Mouse (Mus musculus) forebrain, embryonic 15.5 days (tissue): ENCODE results near the gene 0610010F05Rik. TPM values are rescaled to one million over a fixed set of nuclear protein-coding genes. Genes with fewer than 3 reads are reported as not detected.

Experiments
- ATAC-seq: fragments of 200-750 bp; cut with Nextera tagmentation; replicated peaks from 2 replicates; pipeline ENCODE4 v1.8.0; 2017; ENCODE audit warnings: mild to moderate bottlenecking, moderate TSS enrichment, moderate library complexity
- H3K27ac ChIP-seq: fragments of 300-500 bp; sonication (generic); replicated peaks from 2 replicates; pipeline ENCODE4 v1.5.1; 2015; ENCODE audit warnings: mild to moderate bottlenecking, inconsistent platforms
- H3K27me3 ChIP-seq: fragments of 300-500 bp; sonication (generic); 2 replicates; pipeline ENCODE4 v1.6.1; 2015; ENCODE audit warnings: inconsistent platforms
- H3K36me3 ChIP-seq: fragments of 300-500 bp; sonication (generic); 2 replicates; pipeline ENCODE4 v1.6.1; 2015; ENCODE audit warnings: mild to moderate bottlenecking, inconsistent platforms
- H3K4me1 ChIP-seq: fragments of 300-500 bp; sonication (generic); 2 replicates; pipeline ENCODE4 v1.6.1; 2015; ENCODE audit warnings: inconsistent platforms
- H3K4me2 ChIP-seq: fragments of 300-500 bp; sonication (generic); replicated peaks from 2 replicates; pipeline ENCODE4 v1.6.1; 2015; ENCODE audit warnings: mild to moderate bottlenecking, inconsistent platforms
- H3K4me3 ChIP-seq: fragments of 300-500 bp; sonication (generic); 2 replicates; pipeline ENCODE4 v1.5.1; 2015; ENCODE audit warnings: mild to moderate bottlenecking, inconsistent platforms
- H3K9ac ChIP-seq: fragments of 300-500 bp; sonication (generic); replicated peaks from 2 replicates; pipeline ENCODE4 v1.6.1; 2015; ENCODE audit warnings: mild to moderate bottlenecking, inconsistent platforms
- H3K9me3 ChIP-seq: fragments of 300-500 bp; sonication (generic); 2 replicates; pipeline ENCODE4 v1.6.1; 2016; ENCODE audit warnings: inconsistent platforms
- WGBS: fragments of 180-500 bp; shearing (Covaris S2); methylation state at CpG from one replicate; pipeline ENCODE4 v1.1.7; 2015; ENCODE audit warnings: mixed read lengths; 5-methylcytosine and 5-hydroxymethylcytosine counted together
- polyA plus RNA-seq: library from polyadenylated mRNA; unstranded; fragments of >200 nt; fragmentation: Nextera tagmentation; extraction: Ambion mirVana; gene quantifications from 2 replicates; pipeline ENCODE4 v1.2.1, GENCODE M21; 2015

Gene 0610010F05Rik
- polyA plus RNA-seq, 1 experiment from 2014 or later, result 138 TPM

- Histone ChIP-seq H3K36me3 (no peaks in the 10 kb centered on the region), H3K9me3 (no peaks in the 10 kb centered on the region), H3K4me2 (no peak overlapping the region), H3K27me3 (no peaks in the 10 kb centered on the region), H3K4me1 (no peaks in the 10 kb centered on the region), H3K9ac (no peak overlapping the region), H3K27ac (no peak overlapping the region), H3K4me3 (no peak overlapping the region)
- no peak for ATAC-seq
- WGBS, result 88% methylated on average over 2 of the region's 2 CpGs
Observed at GRCm38 (mm10) chr11:23537446-23537845, 96.0 kb downstream of the 0610010F05Rik start.

- no peaks in the 10 kb centered on the region for H3K4me1 ChIP-seq
- no peak within 1 kb of the TSS for H3K27ac ChIP-seq
- no peak within 1 kb of the TSS for H3K4me3 ChIP-seq
- no peak within 1 kb of the TSS for H3K4me2 ChIP-seq
- ATAC-seq, result no peak
- no peak within 1 kb of the TSS for H3K9ac ChIP-seq
- no peaks in the 10 kb centered on the region for H3K27me3 ChIP-seq
- no peaks in the 10 kb centered on the region for H3K9me3 ChIP-seq
- WGBS, result 39% methylated on average over 5 of the region's 5 CpGs
- no peaks in the 10 kb centered on the region for H3K36me3 ChIP-seq
Observed at GRCm38 (mm10) chr11:23520473-23521205, 112.8 kb downstream of the 0610010F05Rik start, which contains the start of gene 1700093K21Rik. TSS of gene 1700093K21Rik (minus strand) at chr11:23521155.

DNA sequence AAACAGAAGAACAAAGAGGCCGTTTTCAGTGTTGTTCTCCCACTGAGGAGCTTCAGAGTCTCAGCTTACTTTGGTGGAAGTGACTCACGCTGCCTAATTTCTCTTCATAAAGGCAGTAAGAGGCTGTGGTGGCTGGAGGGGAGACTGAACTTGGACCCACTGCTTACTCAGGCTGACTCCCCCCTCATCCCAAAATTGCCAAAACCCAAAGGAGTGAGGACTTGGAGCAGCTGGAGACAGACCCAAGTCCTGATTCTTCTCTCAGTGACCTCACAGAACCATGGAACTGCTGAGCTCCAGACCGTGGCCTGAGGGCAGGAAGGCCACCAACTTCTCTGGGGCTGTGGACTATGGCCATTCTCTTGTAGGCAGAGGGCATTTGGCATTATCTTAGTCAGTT is 114.5 kb downstream of the 0610010F05Rik start:
- Histone ChIP-seq H3K4me3 (no peak overlapping the region), H3K27me3 (no peaks in the 10 kb centered on the region), H3K27ac (no peak overlapping the region), H3K4me2 (no peak overlapping the region), H3K9me3 (no peaks in the 10 kb centered on the region), H3K9ac (no peak overlapping the region), H3K4me1 (no peaks in the 10 kb centered on the region), H3K36me3 (no peaks in the 10 kb centered on the region)
- no peak for ATAC-seq
- 67% methylated on average over 3 of the region's 3 CpGs for whole genome bisulfite sequencing

DNA sequence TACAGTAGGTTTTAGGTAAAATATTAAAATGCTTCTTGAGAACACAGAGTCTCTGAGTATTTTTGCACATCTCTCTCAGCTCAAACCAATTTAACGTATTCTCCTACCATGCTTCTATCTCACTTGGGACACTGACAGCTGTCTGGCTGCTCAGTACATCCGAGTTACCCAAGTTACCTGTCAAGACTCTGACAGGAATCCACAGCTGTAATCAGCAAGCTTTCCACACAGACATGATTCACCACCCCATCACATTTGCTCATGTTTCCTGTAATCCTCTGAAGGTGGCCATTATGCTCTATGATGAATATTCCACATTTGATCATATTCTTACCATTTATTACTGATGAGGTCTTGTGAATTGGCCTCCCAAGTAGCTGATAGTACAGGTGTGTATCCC is 118.1 kb downstream of the 0610010F05Rik start:
- Histone ChIP-seq H3K9ac (no peak overlapping the region), H3K36me3 (no peaks in the 10 kb centered on the region), H3K9me3 (no peaks in the 10 kb centered on the region), H3K4me1 (no peaks in the 10 kb centered on the region), H3K27me3 (no peaks in the 10 kb centered on the region), H3K4me3 (no peak overlapping the region), H3K27ac (no peak overlapping the region), H3K4me2 (no peak overlapping the region)
- 79% methylated on average over 2 of the region's 2 CpGs for WGBS
- ATAC-seq, result no peak

Other genes starting within 250 kb of the 0610010F05Rik start
- gene Ahsa2, start 135.6 kb downstream of the 0610010F05Rik start, polyA plus RNA-seq, result 144 and 155 TPM in 2 replicates
- gene 1700093K21Rik, start 112.5 kb downstream of the 0610010F05Rik start, polyA plus RNA-seq, result 0.13 TPM in 1 of 2 replicates, not detected in the other
- gene Pus10, start 32.0 kb upstream of the 0610010F05Rik start, polyA plus RNA-seq, result 11.8 and 12.1 TPM in 2 replicates
- 36.4 and 38.9 TPM in 2 replicates for gene Pex13, start 32.3 kb upstream of the 0610010F05Rik start, polyA plus RNA-seq
- 0.24 and 0.26 TPM in 2 replicates for gene Rel, start 137.3 kb upstream of the 0610010F05Rik start, polyA plus RNA-seq